Mouse (Mus musculus) MEL-GATA-1-ER (cell line): ENCODE measurements around the gene Gm10974.

Experiments
- DNase-seq: peaks from one replicate; pipeline ENCODE4 v3.0.0-alpha.2; 2012; ENCODE audit warnings: low read depth; ENCODE audit errors: extremely low read depth

Gm10974 gene

DNA sequence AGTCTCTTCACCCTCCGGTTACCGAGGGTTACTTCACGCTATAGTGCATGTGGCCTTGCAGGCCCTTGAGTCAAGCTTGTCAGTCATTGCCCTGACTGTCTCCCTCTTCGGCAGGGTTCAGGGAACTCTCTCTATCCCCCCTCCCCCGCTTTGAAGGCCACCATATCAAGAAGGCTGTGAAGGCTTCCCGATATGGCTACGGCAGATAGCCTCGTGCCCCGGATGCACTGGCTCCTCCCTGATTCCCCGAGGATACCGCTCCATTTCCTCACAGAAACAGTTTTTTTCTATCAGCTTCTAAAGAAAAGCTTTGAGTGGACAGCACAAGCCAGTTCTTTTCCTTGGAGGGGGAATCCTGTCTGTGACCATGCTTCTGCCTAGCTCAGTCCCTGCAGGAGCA lies 39.8 kb downstream of the Gm10974 start:
- no peak for DNase-seq

DNA sequence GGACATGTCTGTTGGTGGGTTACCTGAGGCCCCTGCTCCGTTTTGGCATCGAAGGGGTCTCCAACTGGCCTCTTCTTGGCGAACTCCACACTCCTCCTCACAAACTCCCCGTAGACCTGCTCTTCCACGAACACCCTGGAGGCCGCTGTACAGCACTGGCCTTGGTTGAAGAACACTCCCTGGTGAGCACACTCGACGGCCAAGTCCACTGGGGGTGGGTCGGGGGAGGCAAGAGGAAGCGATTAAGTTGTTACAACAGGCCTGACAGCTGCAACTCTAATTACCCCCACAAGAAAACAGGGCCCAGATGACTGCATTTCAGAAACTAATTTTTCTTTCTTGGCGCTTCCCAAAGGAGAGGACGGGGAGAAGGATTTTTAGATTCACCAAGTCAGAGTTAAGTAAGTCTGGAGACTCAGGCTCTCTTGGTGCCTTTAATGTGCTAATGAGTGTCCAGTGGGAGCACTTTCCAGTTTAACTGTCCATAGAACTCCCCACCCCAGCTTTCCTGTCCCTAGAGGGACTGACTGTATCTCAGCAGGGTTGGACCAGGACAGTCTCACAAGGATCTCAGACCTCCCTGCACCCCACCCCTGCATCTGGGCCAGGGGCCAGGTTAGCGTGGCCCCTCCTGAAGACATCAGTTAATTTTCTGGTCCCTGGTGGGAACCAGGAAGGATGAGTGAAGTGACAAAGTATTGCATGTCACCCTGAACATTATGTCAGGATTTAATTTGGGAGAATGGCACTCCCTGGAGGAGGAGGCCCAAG lies 40.4 kb downstream of the Gm10974 start:
- DNase-seq, result no peak

- no peak for DNase-seq
Measured at GRCm38 (mm10) chr7:66406971-66407370, 41.3 kb downstream of the Gm10974 start.

DNA sequence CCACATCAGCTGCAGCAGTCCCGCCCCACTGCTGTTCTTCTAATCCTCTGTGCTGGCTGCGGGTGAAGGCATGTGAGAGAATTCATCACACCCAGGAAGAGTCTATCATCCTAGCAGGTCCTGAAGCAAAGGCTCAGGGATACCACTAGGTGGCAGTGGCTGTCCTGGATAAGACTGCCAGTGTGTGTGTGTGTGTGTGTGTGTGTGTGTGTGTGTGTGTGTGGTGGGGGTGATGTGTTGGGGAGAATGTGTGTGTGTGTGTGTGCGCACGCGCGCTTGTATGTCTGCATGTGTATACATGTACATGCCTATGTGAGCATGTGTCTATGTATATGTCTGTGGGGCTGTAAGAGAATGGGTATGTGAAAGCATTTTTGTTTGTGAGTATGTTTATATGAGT lies 43.7 kb downstream of the Gm10974 start:
- no peak for DNase-seq

- DNase-seq, result no peak
Measured at GRCm38 (mm10) chr7:66413093-66413492, 47.4 kb downstream of the Gm10974 start.

- DNase-seq, result no peak
Measured at GRCm38 (mm10) chr7:66416829-66417228, 51.1 kb downstream of the Gm10974 start.

DNA sequence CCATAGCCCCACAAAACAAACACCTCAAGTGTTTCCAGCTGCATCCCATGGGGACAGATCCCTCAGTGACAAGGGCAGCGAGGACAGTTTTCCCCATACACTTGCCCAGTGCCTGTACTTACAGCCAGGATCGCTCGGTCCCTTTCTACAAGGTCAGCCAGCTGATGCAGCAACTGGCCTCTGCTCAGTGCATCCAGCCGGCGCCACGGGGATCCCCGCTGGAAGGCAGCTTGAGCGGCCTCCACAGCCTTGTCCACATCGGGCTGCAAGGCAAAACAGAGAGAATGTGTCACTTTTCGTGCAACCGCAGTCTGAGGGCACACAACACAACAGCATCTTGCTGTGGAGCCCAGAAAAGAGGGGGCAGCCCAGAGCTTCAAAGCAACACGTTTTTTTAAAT lies 53.3 kb downstream of the Gm10974 start:
- DNase-seq, result no peak

DNA sequence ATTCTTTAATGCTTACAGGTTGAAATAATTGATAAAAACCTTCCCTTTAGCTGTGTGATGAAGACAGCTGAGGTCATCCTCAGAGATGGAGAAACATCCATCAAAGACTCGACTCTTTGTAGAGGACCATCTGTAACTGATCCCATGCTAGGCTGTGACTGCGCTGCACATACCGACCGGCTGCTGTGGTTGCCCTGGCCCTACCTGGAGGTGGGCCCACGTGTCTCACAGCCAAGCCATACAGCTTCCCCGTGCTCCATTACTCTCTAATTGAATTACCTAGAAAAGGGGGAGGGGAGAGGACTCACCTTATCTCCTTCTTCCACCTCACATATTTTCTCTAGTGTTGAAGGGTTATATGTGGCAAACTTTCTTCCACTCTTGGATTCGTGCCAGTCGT lies 56.2 kb downstream of the Gm10974 start:
- no peak for DNase-seq

- no peak for DNase-seq
Measured at GRCm38 (mm10) chr7:66427053-66427436, 61.3 kb downstream of the Gm10974 start.

- no peak for DNase-seq
Measured at GRCm38 (mm10) chr7:66427437-66428161, 61.9 kb downstream of the Gm10974 start, which contains the start of gene Aldh1a3. Gene Aldh1a3, minus strand, starts transcription at chr7:66427517.

DNA sequence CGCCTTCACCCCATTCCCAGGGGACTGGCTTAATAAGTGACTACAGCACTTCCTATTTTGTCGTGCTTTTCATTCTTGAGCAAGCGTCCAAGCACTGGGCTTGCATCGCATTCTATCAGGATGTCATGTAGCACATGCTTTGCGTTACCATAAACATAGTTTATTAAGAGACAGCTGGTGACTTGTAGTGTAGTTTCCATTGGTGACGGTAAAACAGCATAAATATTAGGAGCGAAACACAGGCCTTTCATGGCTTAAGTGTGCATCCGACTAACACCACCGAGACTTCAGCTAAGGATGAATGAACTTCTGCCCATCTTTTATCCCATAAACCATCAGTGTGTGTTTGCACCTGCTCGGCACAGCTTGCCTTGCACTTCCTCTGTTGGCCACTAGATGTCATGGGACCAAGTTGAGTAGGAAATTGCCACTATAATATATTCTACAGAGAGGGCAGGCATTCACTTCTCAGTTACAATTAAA lies 68.8 kb downstream of the Gm10974 start:
- peak; percentile 22 for DNase-seq
